Mouse (Mus musculus) layer of hippocampus, adult 8-10 months (tissue): ENCODE data around the gene Krtap26-1. TPM values are rescaled to one million over a fixed set of nuclear protein-coding genes. Genes with fewer than 3 reads are reported as not detected.

Experiments used
- DNase-seq, 2 experiments: peaks; one replicate each; pipeline ENCODE4 v3.0.0; 2022; ENCODE audit warnings: low spot score in 2 of 2
- total RNA-seq, 4 experiments: library from RNA; stranded (reverse); gene quantifications; 2 replicates each; pipeline ENCODE4 v1.2.4; 2022

Krtap26-1 gene
- not detected for total RNA-seq

- DNase-seq, result no peak
Observed at GRCm38 (mm10) chr16:88647358-88647846, at the start of gene Krtap26-1. Gene Krtap26-1 (minus strand): TSS chr16:88647796.

GRCm38 (mm10) chr16:88696256-88696655 is 48.7 kb upstream of the Krtap26-1 start:
- DNase-seq, result no peak

GRCm38 (mm10) chr16:88681282-88681681 is 33.7 kb upstream of the Krtap26-1 start:
- no peak for DNase-seq

GRCm38 (mm10) chr16:88679099-88679498 is 31.5 kb upstream of the Krtap26-1 start:
- no peak for DNase-seq

- DNase-seq, result no peak
Observed at GRCm38 (mm10) chr16:88671571-88671970, 24.0 kb upstream of the Krtap26-1 start, which contains the start of gene Krtap27-1. Gene Krtap27-1 (minus strand): TSS chr16:88671671.

- no peak for DNase-seq
Observed at GRCm38 (mm10) chr16:88657426-88657825, 9.8 kb upstream of the Krtap26-1 start.

- no peak for DNase-seq
Observed at GRCm38 (mm10) chr16:88651952-88652351, 4.4 kb upstream of the Krtap26-1 start.

GRCm38 (mm10) chr16:88651082-88651481 is 3.5 kb upstream of the Krtap26-1 start:
- DNase-seq, result no peak

- DNase-seq, result no peak
Observed at GRCm38 (mm10) chr16:88646366-88647111, 1.1 kb downstream of the Krtap26-1 start.

- no peak for DNase-seq
Observed at GRCm38 (mm10) chr16:88640053-88640452, 7.5 kb downstream of the Krtap26-1 start.

GRCm38 (mm10) chr16:88635142-88635541 is 12.5 kb downstream of the Krtap26-1 start:
- no peak for DNase-seq

GRCm38 (mm10) chr16:88631474-88631873 is 16.1 kb downstream of the Krtap26-1 start:
- no peak for DNase-seq

GRCm38 (mm10) chr16:88627566-88627965 is 20.0 kb downstream of the Krtap26-1 start, which contains the start of gene 2310079G19Rik:
Gene 2310079G19Rik (minus strand): TSS chr16:88627666.
- DNase-seq, result no peak

GRCm38 (mm10) chr16:88612712-88613111 is 34.9 kb downstream of the Krtap26-1 start:
- no peak for DNase-seq

GRCm38 (mm10) chr16:88611922-88612321 is 35.7 kb downstream of the Krtap26-1 start, which contains the start of gene Krtap24-1:
Gene Krtap24-1 (minus strand): TSS chr16:88612279.
- DNase-seq, result no peak

- no peak for DNase-seq
Observed at GRCm38 (mm10) chr16:88604570-88604969, 43.0 kb downstream of the Krtap26-1 start.

- DNase-seq, result no peak
Observed at GRCm38 (mm10) chr16:88602464-88602863, 45.1 kb downstream of the Krtap26-1 start.

- no peak for DNase-seq
Observed at GRCm38 (mm10) chr16:88600303-88600702, 47.3 kb downstream of the Krtap26-1 start.

- DNase-seq, result no peak
Observed at GRCm38 (mm10) chr16:88599504-88600237, 47.9 kb downstream of the Krtap26-1 start.
